Mouse (Mus musculus) spleen, adult 2 months (tissue): ENCODE results near the gene Afdn. TPM values are rescaled to one million over a fixed set of nuclear protein-coding genes. Genes with fewer than 3 reads are reported as not detected.
"Not testable (repeated sequence)": the region's sequence is repeated elsewhere in the genome, so short reads cannot be mapped to it uniquely, and the experiment has no call there.

ENCODE experiments used
- DNase-seq, 2 experiments: peaks; one replicate each; pipeline versions ENCODE4 v3.0.0 to v3.0.0-alpha.2; 2012 to 2021; ENCODE audit warnings: low spot score in 2 of 2, low read depth in 1 of 2
- H3K27ac ChIP-seq: fragments of 200-500 bp; 2 replicates; pipeline ENCODE4 v1.5.1; 2012; ENCODE audit warnings: low read length, inconsistent platforms; ENCODE audit not compliant: insufficient read depth
- H3K27me3 ChIP-seq: fragments of 200-500 bp; 2 replicates; pipeline ENCODE4 v1.6.1; 2012; ENCODE audit warnings: mild to moderate bottlenecking, moderate library complexity, low read length, inconsistent platforms; ENCODE audit not compliant: control insufficient read depth, insufficient read depth
- H3K36me3 ChIP-seq: fragments of 200-500 bp; 2 replicates; pipeline ENCODE4 v1.6.1; 2012; ENCODE audit warnings: mild to moderate bottlenecking, low read length, inconsistent platforms; ENCODE audit not compliant: control insufficient read depth, insufficient read depth
- H3K4me1 ChIP-seq: fragments of 200-500 bp; 2 replicates; pipeline ENCODE4 v1.6.1; 2011; ENCODE audit warnings: inconsistent platforms; ENCODE audit not compliant: control insufficient read depth, insufficient read depth, insufficient read length
- H3K4me3 ChIP-seq: fragments of 200-500 bp; 2 replicates; pipeline ENCODE4 v1.5.1; 2011; ENCODE audit warnings: mild to moderate bottlenecking, inconsistent platforms; ENCODE audit not compliant: insufficient read depth, insufficient read length; ENCODE audit errors: extremely low read depth
- CTCF ChIP-seq: fragments of 200-500 bp; IDR thresholded peaks from 2 replicates; pipeline ENCODE4 v1.5.1; 2011; ENCODE audit warnings: mild to moderate bottlenecking, inconsistent platforms; ENCODE audit not compliant: insufficient read depth, insufficient read length, insufficient replicate concordance; ENCODE audit errors: extremely low read depth
- POLR2A ChIP-seq: fragments of 200-500 bp; IDR thresholded peaks from 2 replicates; pipeline ENCODE4 v1.6.1; 2011; ENCODE audit warnings: low read depth, low read length, inconsistent platforms
- WGBS: fragments of 180-500 bp; shearing (Covaris S2); methylation state at CpG from one replicate; pipeline ENCODE4 v1.1.7; 2018; 5-methylcytosine and 5-hydroxymethylcytosine counted together
- polyA plus RNA-seq: library from polyadenylated mRNA; depleted of rRNA; stranded (reverse); fragments of >200 nt; gene quantifications from 2 replicates; pipeline ENCODE4 v1.2.3, GENCODE M21; 2012

Afdn gene
- polyA plus RNA-seq, 1 experiment: 6.3 TPM

GRCm38 (mm10) chr17:13781948-13782347 is 21.6 kb downstream of the Afdn start:
- TF ChIP-seq CTCF: no peak
- no peak for TF ChIP-seq POLR2A
- Histone ChIP-seq H3K36me3 (no peaks in the 10 kb centered on the region), H3K4me1 (no peaks in the 10 kb centered on the region), H3K27ac (no peak overlapping the region), H3K4me3 (no peak overlapping the region), H3K27me3 (no peaks in the 10 kb centered on the region)
- DNase-seq: no peak
- 79% methylated on average over 5 of the region's 5 CpGs for WGBS

GRCm38 (mm10) chr17:13783469-13783868 is 23.1 kb downstream of the Afdn start:
- no peak overlapping the region for H3K4me3 ChIP-seq
- WGBS: 90% methylated on average over 1 of the region's 1 CpGs
- no peak for TF ChIP-seq POLR2A
- TF ChIP-seq CTCF: no peak
- no peaks in the 10 kb centered on the region for H3K27me3 ChIP-seq
- H3K4me1 ChIP-seq: no peaks in the 10 kb centered on the region
- no peak for DNase-seq
- H3K36me3 ChIP-seq: no peaks in the 10 kb centered on the region
- no peak overlapping the region for H3K27ac ChIP-seq

GRCm38 (mm10) chr17:13790033-13790432 is 29.7 kb downstream of the Afdn start:
- H3K4me3 ChIP-seq, DNase-seq, H3K4me1 ChIP-seq, H3K27ac ChIP-seq, H3K27me3 ChIP-seq, H3K36me3 ChIP-seq: not testable (repeated sequence)
- WGBS: 87% methylated on average over 2 of the region's 2 CpGs

- Histone ChIP-seq H3K27ac (no peak overlapping the region), H3K36me3 (no peaks in the 10 kb centered on the region), H3K4me1 (no peaks in the 10 kb centered on the region), H3K27me3 (no peaks in the 10 kb centered on the region), H3K4me3 (no peak overlapping the region)
- TF ChIP-seq POLR2A (no peak), CTCF (no peak)
- WGBS: 68% methylated on average over 1 of the region's 1 CpGs
- no peak for DNase-seq
Measured at GRCm38 (mm10) chr17:13797691-13798090, 37.4 kb downstream of the Afdn start.

GRCm38 (mm10) chr17:13802836-13803408 is 42.6 kb downstream of the Afdn start:
- no peaks in the 10 kb centered on the region for H3K27me3 ChIP-seq
- DNase-seq: no peak
- no peaks in the 10 kb centered on the region for H3K4me1 ChIP-seq
- H3K4me3 ChIP-seq: no peak overlapping the region
- H3K27ac ChIP-seq: no peak overlapping the region
- H3K36me3 ChIP-seq: no peaks in the 10 kb centered on the region
- no peak for TF ChIP-seq CTCF
- TF ChIP-seq POLR2A: no peak
- 93% methylated on average over 2 of the region's 2 CpGs for WGBS

GRCm38 (mm10) chr17:13806016-13806415 is 45.7 kb downstream of the Afdn start:
- Histone ChIP-seq H3K4me3 (no peak overlapping the region), H3K27me3 (no peaks in the 10 kb centered on the region), H3K27ac (no peak overlapping the region), H3K4me1 (no peaks in the 10 kb centered on the region), H3K36me3 (no peaks in the 10 kb centered on the region)
- WGBS: 91% methylated on average over 1 of the region's 1 CpGs
- no peak for TF ChIP-seq CTCF
- no peak for TF ChIP-seq POLR2A
- DNase-seq: no peak

- H3K36me3 ChIP-seq: no peaks in the 10 kb centered on the region
- WGBS: 15% methylated on average over 2 of the region's 2 CpGs
Measured at GRCm38 (mm10) chr17:13817789-13818188, 57.5 kb downstream of the Afdn start.

More at GRCm38 (mm10) chr17:13817789-13818188, 57.5 kb downstream of the Afdn start:
- no peak for DNase-seq
- TF ChIP-seq POLR2A (no peak), CTCF (no peak)
- Histone ChIP-seq H3K27me3 (no peaks in the 10 kb centered on the region), H3K4me3 (no peak overlapping the region), H3K4me1 (no peaks in the 10 kb centered on the region), H3K27ac (no peak overlapping the region)
